Mouse (Mus musculus): ENCODE measurements around the gene Fam207a.
A peak's percentile ranks its signal among the peaks of the same experiment; 100 is the strongest.

The Fam207a gene

DNA sequence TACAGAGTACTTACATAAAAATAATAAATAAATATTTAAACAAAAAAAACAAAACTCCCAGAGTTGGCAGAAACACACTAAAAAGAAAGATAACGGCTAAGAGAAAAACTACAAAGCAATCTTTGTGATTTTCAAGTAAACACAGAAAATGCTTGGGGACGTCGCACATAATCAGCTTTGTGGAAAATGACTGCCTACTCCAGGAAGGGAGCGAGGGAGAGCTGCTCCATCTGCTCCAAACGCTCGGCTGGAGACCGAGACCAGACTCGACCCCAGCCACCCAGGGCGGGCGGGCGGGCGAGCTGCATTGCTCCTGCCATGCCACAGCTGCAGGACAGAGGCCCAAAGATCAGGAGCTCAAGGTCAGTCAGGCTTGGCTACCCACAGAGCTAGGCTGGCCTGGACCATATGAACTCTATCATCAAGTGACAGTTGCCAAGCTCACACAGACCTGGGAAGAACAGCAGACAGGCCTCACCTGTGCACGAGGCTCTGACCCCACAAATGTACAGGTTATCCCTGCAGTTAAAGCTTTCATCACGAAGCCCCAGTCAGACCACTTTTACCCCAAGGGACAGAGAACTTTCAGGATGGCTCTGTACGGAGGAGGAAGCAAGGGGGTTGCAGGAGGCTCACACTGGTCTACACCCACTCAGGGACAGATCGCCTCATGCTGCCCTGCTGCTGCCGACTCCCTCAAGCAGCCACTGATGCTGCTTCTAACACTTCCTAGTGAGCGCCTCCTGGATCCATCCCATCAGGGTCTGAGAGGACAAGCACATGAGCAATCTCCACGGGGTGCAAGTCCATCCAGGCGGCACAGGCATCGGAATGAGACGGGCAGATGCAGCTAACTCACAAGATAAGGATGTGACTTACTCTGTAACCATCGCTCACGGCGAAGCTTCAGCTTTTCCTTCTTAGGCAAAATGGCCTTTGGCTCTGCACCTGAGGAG, 12.3 kb downstream of the Fam207a start:
- no peak for DNase-seq (ENCODE audit: low read depth, low spot score)

DNA sequence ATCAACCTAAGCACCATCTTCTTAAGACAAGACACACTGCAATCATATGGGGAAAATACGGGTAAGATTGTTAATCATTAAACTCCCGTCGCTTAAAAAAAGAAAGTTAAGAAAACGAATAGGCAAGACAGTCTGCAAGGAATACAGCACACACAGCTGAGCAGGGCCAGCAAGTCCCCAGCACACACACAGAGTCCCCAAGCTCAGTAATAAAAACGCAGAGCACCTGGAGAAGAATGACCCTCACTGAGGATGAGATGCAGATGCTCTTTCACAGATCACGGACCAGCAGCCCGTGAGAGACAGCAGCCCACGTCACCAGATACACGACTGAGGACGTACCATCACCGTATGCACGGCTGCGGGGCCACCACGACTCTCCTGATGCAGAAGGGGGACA, 14.9 kb downstream of the Fam207a start:
- no peak for DNase-seq (ENCODE audit: low read depth, low spot score)

DNA sequence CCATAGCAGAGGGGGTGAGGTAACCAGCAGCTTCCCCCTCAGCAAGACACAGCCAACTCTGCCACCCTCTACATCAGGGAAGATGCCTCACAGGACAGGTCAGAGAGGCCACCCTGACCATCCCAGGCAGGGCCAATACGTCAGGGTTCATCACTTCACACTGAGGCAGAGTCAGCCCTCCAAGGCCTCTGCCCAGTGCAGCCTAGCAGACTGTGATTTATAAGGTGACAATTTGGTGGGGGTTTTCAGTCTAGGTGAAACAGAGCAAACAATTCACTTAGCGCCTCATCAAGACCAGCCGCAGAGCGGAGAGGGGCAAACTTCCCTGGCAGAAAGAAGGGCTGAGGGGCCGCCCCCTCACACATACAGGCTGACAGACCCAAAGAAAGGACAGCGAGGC, 17.3 kb downstream of the Fam207a start:
- DNase-seq (ENCODE audit: low read depth, low spot score), result no peak

DNA sequence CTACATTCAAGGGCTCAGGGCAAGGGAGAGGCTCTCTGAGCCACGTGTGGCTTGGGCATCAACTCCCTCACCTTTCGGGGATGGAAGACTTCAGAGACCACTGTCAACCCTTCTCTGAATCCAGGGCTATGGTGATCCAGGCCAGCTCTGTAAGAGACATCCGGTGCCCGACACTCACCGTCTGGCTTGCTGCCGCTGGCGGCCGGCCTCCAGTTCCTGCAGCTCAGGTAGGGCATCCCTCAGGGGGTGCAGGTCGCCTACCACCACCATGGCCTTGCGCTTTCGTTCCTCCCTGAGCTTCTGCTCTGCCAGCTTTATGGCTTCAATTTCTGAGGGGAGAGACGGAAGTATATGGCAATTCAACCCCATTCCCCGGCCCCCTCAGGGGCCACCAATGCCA, 18.4 kb downstream of the Fam207a start:
- no peak for DNase-seq (ENCODE audit: low read depth, low spot score)

DNA sequence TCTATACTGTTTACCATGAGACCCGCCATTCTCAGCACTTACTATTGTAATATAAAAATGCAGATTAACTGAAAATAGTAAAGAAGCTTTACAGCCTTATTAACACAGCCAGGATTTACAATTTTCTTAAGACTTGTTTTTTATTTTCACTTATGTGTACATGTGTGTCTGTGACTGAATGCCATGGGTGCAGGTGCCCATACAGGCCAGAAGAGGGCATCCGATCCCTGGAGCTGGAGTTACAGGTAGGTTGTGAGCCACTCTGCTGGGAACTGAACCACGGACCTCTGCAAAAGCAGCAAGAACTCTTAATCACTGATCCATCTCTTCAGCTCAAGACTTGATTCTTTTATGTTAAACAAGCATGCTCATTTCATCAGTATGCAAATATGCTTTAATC, 22.7 kb downstream of the Fam207a start:
- DNase-seq (ENCODE audit: low read depth, low spot score), result no peak

DNA sequence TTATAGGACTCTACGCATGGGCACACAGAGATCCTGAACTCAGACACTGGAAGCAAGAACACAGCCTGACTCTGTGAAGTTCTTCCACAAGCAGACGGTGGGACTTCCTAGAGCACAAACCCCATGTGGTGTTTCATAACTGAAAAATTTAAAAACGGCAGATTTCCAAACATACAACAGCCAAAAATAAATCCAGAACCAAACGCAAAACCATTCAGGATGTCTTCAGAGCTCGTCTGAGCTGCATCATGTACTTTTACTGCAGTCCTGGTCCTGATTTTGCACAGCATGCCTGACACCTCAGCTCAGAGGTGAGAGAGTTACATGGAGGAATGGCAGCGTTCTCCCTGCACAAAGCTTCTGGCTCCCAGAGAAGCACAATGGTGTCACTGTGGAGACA, 24.0 kb downstream of the Fam207a start:
- DNase-seq (ENCODE audit: low read depth, low spot score), result peak; percentile 69

DNA sequence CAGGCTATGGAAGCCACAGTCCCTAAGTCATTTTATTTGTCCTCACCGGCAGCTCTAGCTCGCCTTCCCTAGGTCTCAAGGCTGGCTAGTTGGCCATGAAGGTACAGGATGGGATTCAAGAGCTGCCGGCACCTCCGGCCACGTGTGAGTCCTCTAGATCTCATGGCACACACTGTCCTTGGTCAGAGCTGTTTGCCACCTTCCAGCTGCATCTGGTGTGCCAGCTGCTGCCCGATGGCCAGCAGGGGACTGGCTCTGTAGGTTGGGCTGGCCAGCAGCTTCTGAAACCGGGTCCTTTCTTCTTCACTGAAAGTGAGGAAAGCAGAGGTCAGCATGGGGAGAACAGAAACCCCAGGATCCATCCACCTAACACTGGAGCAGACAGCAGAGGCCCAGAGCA, 27.4 kb downstream of the Fam207a start:
- DNase-seq (ENCODE audit: low read depth, low spot score), result no peak

DNA sequence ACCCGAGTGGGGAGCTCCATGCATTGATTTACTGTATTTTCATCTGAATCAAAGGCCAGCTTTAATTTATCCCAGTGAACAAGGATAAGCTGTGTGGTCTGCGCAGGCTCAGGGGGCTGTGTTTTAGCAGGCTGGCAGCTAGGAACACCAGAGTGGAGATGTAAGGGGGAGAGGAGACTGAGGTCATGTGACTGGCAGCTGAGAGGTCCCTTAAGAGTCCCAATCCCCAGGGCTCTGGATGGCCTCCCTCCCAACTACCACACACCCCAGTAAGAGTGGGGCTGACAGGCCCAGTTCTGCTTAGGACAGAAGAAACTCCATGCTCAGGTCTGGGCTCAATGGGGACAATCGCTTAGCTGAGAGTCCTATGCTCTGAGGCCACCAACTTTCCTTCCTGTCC, 29.8 kb downstream of the Fam207a start:
- no peak for DNase-seq (ENCODE audit: low read depth, low spot score)

DNA sequence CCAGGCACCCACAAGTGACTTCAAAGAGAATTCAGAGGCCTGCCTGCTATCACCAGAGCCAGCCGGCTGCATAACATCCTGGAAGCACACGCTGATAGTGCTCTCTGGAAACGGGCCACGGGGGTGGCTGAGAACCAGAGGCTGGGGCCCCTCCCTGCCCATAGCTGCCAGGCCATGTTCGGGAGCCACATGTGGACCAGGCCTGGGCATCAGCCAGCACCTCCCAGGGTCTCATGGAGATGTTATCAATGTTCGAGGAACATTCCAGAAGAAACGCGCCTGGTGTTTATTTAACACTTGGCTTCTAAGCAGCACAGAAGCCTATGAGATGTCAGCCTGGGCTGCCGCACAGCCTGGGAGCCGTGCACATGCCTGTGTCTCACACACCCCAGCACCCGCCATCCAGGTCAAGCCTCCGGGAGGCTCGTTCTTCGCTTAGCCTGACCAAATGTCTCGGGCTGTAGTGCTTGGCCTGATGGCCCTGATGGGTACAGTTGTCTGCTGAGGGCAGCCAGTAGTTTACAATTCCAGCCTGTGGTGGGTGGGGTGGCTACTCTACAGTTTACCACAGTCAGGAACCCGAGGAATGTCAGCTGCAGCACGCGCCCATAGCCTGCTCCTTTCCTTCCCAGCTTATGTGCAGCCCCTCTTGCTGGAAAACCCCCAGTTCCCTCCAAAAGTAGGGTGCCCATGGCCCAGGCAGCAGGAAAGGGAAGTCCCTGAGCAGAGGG, 31.2 kb downstream of the Fam207a start:
- DNase-seq (ENCODE audit: low read depth, low spot score), result no peak

DNA sequence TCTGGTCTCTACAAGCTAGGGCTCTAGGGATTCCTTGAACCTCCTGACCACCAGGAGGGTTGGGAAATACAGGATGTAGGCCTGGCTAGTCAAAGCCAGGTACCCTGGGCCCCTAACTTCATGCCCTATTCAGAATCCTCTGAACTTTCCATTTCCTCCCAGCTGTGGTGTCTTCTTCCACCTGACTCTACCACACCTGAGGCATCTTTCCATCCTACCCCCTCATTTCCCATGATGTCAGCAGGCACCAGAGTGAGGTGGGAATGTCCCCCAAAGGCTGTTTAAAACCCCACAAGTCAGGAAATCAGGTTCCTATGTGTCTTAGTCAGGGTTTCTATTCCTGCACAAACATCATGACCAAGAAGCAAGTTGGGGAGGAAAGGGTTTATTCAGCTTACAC, 33.8 kb downstream of the Fam207a start:
- no peak for DNase-seq (ENCODE audit: low read depth, low spot score)

DNA sequence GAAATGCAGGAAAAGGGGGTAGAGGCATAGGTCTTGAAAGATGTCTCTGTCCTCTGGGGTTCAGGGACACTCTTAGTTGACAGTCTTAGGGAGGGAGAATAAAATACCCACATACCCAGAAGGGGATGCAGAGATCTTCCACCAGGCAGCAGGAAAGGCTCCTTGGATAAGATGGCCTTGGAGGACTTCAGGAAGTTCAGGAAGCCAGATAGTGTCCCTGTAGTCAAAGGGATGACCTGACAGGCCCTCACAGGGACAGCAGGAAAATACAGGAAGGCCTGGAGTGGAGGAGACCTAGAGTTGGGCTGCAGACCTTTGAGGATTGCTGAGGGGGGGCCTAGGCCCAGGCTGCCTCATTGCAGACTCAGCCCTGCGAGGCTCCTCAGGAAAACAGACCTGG, 35.6 kb downstream of the Fam207a start:
- DNase-seq (ENCODE audit: low read depth, low spot score), result no peak

DNA sequence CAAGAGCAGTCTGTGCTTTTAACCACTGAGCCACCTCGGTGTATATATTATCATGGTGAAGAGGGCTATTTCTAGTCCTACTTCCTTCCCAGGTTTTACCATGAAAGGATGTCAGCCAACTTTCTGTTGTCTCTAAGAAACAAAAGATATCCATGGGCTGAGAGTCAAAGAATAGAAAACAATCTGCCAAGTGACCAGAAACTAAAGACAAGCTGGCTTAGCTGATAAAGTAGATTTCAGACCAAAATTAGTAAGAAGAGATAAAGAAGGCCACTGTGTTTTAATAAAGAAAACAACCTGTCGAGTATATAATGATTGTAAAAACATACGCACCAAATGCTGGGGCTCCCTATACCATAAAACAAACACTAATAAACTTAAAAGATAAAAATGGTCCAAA, 38.7 kb downstream of the Fam207a start:
- no peak for DNase-seq (ENCODE audit: low read depth, low spot score)

DNA sequence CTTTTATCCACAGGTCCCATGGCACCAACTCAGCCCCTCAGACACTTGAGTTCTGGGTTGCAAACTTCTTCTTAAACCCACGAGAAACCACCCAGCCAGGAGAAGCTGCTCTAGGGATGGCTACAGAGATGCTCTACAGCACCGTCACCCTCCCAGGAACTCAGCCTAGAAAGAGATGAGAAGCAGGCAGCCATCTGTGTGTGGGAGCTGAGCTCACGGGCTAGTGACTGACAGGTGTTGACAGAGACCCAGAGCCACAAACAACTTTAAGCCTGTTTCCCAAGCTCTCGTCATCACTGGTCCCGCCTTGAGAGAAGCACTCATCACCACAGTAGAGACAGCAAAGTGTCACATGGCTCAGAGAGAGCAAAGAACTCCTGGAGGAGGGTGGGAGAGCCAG, 43.4 kb downstream of the Fam207a start:
- no peak for DNase-seq (ENCODE audit: low read depth, low spot score)

DNA sequence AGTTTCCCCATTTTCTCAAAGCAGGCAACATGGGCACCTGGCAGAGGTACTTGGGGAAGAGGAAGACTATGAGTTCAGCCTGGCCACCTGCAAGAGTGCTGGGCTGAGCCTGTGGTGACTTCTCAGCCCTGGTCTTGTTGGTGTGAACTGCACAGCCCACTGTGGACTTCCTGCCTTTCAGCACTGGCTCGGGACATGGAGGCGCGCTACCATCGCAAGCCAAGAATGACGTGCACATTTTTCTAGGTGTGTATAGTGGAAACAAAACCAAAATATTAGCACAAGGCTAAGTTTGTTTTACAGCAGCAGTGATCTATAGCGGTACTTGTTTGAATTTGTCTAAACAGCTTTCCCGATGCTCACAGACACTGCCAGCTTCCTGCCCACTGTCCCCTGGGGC, 44.1 kb downstream of the Fam207a start:
- no peak for DNase-seq (ENCODE audit: low read depth, low spot score)

DNA sequence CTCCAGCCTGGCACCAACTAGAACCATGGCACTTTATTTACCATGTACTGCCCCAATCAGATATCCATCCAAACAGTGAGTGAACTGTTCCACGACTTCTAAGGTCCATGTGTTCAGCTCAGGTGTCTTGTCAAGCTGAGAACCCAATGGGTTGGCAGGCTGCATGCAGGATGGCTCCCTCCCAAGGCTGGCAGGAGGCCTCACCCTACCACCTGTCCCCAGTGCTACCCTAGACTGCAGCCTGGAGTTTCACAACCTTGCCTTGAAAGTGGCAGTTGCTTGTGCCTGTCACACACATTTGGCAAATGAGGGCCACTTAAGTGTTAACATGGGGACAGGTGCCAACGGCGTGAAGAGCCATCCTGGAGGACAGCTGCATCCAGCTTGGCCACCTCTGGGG, 44.8 kb downstream of the Fam207a start:
- peak; percentile 86 for DNase-seq (ENCODE audit: low read depth, low spot score)

DNA sequence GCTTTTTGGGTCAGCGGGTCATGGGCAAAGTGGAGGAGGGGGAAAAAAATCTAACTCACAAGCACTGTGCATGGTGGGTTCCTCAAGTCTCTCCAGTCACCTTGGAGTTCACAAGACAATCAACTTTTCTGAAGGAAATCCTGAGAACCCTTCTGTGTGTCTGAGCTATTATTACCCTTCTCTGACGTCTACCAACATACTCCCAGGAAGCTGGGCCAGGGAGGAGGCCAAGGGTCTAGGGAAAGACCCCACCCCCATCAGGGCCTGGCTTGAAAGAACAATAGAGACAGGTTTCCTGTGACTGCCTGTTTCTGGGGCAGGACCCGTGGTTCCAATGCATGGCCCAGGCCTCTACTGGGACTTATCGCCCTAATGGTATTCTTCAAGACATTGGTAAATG, 46.9 kb downstream of the Fam207a start:
- DNase-seq (ENCODE audit: low read depth, low spot score), result no peak

DNA sequence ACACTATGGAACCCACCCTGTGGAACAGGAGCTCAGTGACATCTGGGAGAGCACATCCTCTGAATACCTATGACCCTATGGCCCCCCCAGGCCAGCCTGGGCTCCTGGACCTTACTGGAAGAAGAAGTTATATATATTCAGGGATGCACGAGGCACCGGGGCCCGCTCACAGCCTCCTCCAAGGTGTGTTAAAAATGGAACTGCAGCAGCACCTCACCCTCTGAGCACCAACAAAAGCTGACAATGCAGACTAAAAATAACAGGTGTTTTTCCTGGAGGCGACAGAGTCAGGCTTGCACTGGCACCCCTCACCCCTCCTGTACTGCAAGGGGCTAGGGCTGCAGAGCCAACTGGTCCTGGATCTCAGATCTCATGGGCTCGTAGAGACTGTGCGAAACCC, 48.2 kb downstream of the Fam207a start:
- peak; percentile 70 for DNase-seq (ENCODE audit: low read depth, low spot score)

DNA sequence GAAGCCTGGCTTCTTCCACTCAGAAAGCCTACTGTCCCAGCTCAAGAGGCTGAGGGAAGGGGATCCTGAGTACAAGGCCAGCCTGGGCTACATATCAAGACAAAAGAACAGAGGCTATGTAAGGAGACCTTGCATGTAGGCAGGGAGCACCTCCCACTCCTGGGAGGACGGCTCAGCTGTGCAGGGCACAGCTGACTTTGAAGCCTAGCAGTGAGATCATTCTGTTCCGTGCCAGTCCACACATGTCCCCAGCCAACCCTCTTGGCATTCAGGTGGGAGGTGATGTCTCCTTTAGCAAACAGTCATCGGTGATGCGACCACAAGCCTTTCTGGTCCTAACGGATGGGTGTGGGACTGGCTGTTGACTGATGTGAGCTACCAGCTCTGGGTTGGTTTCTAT, 49.7 kb downstream of the Fam207a start:
- peak; percentile 62 for DNase-seq (ENCODE audit: low read depth, low spot score)

DNA sequence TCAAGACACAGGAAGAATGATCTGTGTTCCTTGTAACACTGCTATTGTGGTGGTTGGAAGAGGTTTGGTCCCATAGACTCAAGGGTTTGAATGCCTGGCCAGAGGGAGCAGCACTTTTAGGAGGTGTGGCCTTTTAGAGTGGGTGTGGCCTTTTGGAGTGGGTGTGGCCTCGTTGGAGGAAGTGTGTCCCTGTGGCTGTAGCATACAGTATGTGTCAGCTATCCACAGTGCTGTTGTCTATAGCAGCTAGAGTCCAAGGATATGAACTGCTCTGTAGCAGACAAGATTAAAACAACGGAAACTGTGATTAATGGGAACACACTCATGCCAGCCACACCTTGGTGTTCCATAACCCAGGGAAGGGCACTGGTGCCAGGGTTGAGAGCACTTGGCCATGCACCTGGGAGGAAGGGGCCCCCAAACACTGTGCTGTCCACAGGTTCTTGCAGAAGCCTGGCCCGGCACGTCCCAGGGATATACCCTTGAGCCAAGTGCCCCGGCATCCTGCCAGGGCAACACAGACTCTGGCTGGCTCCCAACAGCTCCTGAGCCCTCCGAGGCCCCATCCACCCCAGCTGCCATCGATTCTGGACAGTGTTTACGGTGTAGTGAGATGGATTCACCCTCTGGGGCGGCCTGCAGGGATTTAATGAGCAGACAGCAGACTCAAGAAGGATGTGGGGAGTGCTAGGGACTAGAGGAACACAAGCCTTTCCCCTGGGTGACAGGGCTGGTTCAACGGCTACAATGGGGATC, 51.2 kb downstream of the Fam207a start:
- DNase-seq (ENCODE audit: low read depth, low spot score), result no peak

DNA sequence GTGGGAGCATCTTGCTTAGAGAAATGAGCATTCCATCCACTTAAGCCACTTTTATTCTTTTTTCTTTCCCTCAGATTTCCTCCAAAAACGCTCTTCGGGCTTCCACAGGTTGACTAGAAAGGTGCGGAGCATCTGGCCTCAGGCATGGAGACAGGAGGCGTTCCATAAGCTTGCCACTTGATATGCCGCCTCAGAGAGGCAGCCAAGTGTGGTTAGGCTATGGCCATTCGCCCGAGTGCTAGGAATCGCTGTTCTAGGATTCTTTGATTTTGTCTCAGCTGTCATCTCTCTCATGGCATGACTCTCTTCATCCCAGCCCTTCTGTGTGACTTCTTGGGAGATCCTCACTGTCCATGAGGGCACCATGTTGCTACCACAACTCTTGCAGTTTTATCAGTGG, 54.4 kb downstream of the Fam207a start:
- DNase-seq (ENCODE audit: low read depth, low spot score), result no peak

DNA sequence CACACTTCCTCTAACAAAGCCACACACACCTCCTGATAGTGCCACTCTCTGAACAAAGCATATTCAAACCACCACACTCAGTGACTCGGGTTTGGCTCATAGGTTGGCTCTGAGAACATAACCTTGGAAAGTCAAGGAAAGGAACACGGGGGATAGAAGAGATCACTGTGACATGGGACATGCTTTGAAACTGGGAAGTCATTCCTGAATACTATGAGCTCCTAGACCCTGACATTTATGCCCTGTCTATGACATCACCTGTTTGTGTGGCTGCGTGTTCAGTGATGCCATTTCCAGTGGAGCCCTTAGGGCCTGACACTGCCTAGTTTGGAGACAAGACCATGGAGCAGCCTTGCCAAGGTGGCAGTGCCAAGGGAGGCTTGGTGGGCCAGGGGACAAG, 57.9 kb downstream of the Fam207a start:
- no peak for DNase-seq (ENCODE audit: low read depth, low spot score)

DNA sequence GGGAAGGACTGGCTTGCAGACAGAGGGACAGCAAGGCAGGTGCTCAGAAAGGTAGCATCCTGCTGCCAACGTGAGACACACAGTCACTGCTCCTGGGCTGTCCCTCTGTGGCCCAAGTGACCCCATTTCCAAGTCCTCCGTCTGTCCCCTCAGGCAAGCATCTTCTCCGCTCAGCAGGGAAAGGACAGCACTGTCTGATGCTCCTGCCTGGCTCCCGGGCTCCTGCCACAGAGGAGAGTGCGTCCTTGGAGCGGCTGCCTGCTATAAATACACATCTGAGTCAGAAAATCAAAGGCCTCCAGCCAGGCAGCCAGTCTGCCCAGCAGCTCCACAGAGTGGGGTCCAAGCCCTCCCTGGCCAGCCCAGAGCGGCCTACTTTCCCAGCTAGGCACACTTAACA, 59.1 kb downstream of the Fam207a start:
- peak; percentile 98 for DNase-seq (ENCODE audit: low read depth, low spot score)
